Mouse (Mus musculus) hindbrain, embryonic 14.5 days (tissue): ENCODE data around the gene Il13. TPM values are rescaled to one million over a fixed set of nuclear protein-coding genes. Genes with fewer than 3 reads are reported as not detected.

Experiments used
- ATAC-seq: fragments of 200-750 bp; cut with Nextera tagmentation; 2 replicates; pipeline ENCODE4 v1.8.0; 2017; ENCODE audit warnings: moderate number of reproducible peaks, mild to moderate bottlenecking, moderate TSS enrichment, moderate library complexity; ENCODE audit not compliant: low FRiP score
- DNase-seq: peaks from one replicate; pipeline ENCODE4 v3.0.0-alpha.2; 2015; ENCODE audit warnings: low spot score
- H3K27ac ChIP-seq: fragments of 300-500 bp; sonication (generic); 2 replicates; pipeline ENCODE4 v1.5.1; 2014; ENCODE audit warnings: mild to moderate bottlenecking, moderate library complexity
- H3K27me3 ChIP-seq: fragments of 300-500 bp; sonication (generic); 2 replicates; pipeline ENCODE4 v1.6.1; 2014; ENCODE audit warnings: mild to moderate bottlenecking, low read length, mixed read lengths; ENCODE audit not compliant: control insufficient read depth, insufficient read depth
- H3K36me3 ChIP-seq: fragments of 300-500 bp; sonication (generic); replicated peaks from 2 replicates; pipeline ENCODE4 v1.6.1; 2014; ENCODE audit not compliant: control insufficient read depth, insufficient read depth
- H3K4me1 ChIP-seq: fragments of 300-500 bp; sonication (generic); replicated peaks from 2 replicates; pipeline ENCODE4 v1.6.1; 2014; ENCODE audit warnings: antibody characterized with exemption, low read length, mixed read lengths; ENCODE audit not compliant: control insufficient read depth, insufficient read depth
- H3K4me2 ChIP-seq: fragments of 300-500 bp; sonication (generic); replicated peaks from 2 replicates; pipeline ENCODE4 v1.6.1; 2014; ENCODE audit warnings: mild to moderate bottlenecking, moderate library complexity
- H3K4me3 ChIP-seq: fragments of 300-500 bp; sonication (generic); replicated peaks from 2 replicates; pipeline ENCODE4 v1.5.1; 2014; ENCODE audit warnings: mild to moderate bottlenecking, low read length
- H3K9ac ChIP-seq: fragments of 300-500 bp; sonication (generic); 2 replicates; pipeline ENCODE4 v1.6.1; 2014
- H3K9me3 ChIP-seq: fragments of 300-500 bp; sonication (generic); 2 replicates; pipeline ENCODE4 v1.6.1; 2016; ENCODE audit warnings: low read length; ENCODE audit not compliant: control insufficient read depth
- WGBS: fragments of 180-500 bp; shearing (Covaris S2); extraction: QIAGEN DNeasy Blood & Tissue Kit; methylation state at CpG from one replicate; pipeline ENCODE4 v1.1.7; 2014; 5-methylcytosine and 5-hydroxymethylcytosine counted together
- polyA plus RNA-seq: library from polyadenylated mRNA; unstranded; fragments of >200 nt; fragmentation: Nextera tagmentation; extraction: Ambion mirVana; gene quantifications from 2 replicates; pipeline ENCODE4 v1.2.1, GENCODE M21; 2014

The Il13 gene
- polyA plus RNA-seq, 1 experiment from 2014 or later: not detected

GRCm38 (mm10) chr11:53621582-53622439 lies 12.7 kb downstream of the Il13 start:
- WGBS: 89% methylated on average over 11 of the region's 11 CpGs
- no peak overlapping the region for H3K4me3 ChIP-seq
- no peaks in the 10 kb centered on the region for H3K36me3 ChIP-seq
- no peaks in the 10 kb centered on the region for H3K9me3 ChIP-seq
- no peak for DNase-seq
- H3K27me3 ChIP-seq: no peaks in the 10 kb centered on the region
- H3K9ac ChIP-seq: no peak overlapping the region
- H3K27ac ChIP-seq: no peak overlapping the region
- no peak for ATAC-seq
- no peak overlapping the region for H3K4me2 ChIP-seq
- no peaks in the 10 kb centered on the region for H3K4me1 ChIP-seq

- Histone ChIP-seq H3K27me3 (no peaks in the 10 kb centered on the region), H3K4me1 (no peaks in the 10 kb centered on the region), H3K4me2 (no peak overlapping the region), H3K36me3 (no peaks in the 10 kb centered on the region), H3K4me3 (no peak overlapping the region), H3K9ac (no peak overlapping the region), H3K27ac (no peak overlapping the region), H3K9me3 (no peaks in the 10 kb centered on the region)
- DNase-seq (no peak), ATAC-seq (no peak)
- 92% methylated on average over 4 of the region's 4 CpGs for WGBS
Measured at GRCm38 (mm10) chr11:53620094-53620493, 14.4 kb downstream of the Il13 start.

GRCm38 (mm10) chr11:53619428-53619827 lies 15.1 kb downstream of the Il13 start:
- Histone ChIP-seq H3K27ac (no peak overlapping the region), H3K9ac (no peak overlapping the region), H3K4me1 (no peaks in the 10 kb centered on the region), H3K27me3 (no peaks in the 10 kb centered on the region), H3K9me3 (no peaks in the 10 kb centered on the region), H3K36me3 (no peaks in the 10 kb centered on the region), H3K4me3 (no peak overlapping the region), H3K4me2 (no peak overlapping the region)
- ATAC-seq: no peak
- no peak for DNase-seq
- WGBS: 70% methylated on average over 6 of the region's 6 CpGs

- Histone ChIP-seq H3K27ac (no peak within 1 kb of the TSS), H3K4me2 (no peak within 1 kb of the TSS), H3K4me3 (no peak within 1 kb of the TSS), H3K27me3 (no peaks in the 10 kb centered on the region), H3K9me3 (no peaks in the 10 kb centered on the region), H3K9ac (no peak within 1 kb of the TSS), H3K36me3 (no peaks in the 10 kb centered on the region), H3K4me1 (no peaks in the 10 kb centered on the region)
- ATAC-seq (no peak), DNase-seq (no peak)
- WGBS: 88% methylated on average over 7 of the region's 7 CpGs
Measured at GRCm38 (mm10) chr11:53618619-53619198, 15.8 kb downstream of the Il13 start, which contains the start of gene Il4. TSS of gene Il4 (minus strand) at chr11:53618669.

GRCm38 (mm10) chr11:53617562-53618109 lies 16.9 kb downstream of the Il13 start:
- DNase-seq: no peak
- no peaks in the 10 kb centered on the region for H3K4me1 ChIP-seq
- no peaks in the 10 kb centered on the region for H3K27me3 ChIP-seq
- no peak overlapping the region for H3K27ac ChIP-seq
- H3K4me2 ChIP-seq: no peak overlapping the region
- no peaks in the 10 kb centered on the region for H3K36me3 ChIP-seq
- no peaks in the 10 kb centered on the region for H3K9me3 ChIP-seq
- H3K9ac ChIP-seq: no peak overlapping the region
- no peak for ATAC-seq
- no peak overlapping the region for H3K4me3 ChIP-seq
- 68% methylated on average over 4 of the region's 4 CpGs for WGBS

- no peak overlapping the region for H3K4me3 ChIP-seq
- WGBS: 84% methylated on average over 8 of the region's 8 CpGs
Measured at GRCm38 (mm10) chr11:53616748-53617558, 17.5 kb downstream of the Il13 start.

GRCm38 (mm10) chr11:53615575-53615974 lies 18.9 kb downstream of the Il13 start:
- no peaks in the 10 kb centered on the region for H3K4me1 ChIP-seq
- 95% methylated on average over 8 of the region's 8 CpGs for WGBS
- H3K9me3 ChIP-seq: no peaks in the 10 kb centered on the region
- ATAC-seq (no peak), DNase-seq (no peak)
- no peak overlapping the region for H3K4me2 ChIP-seq
- H3K27me3 ChIP-seq: no peaks in the 10 kb centered on the region
- no peak overlapping the region for H3K27ac ChIP-seq
- no peaks in the 10 kb centered on the region for H3K36me3 ChIP-seq
- H3K4me3 ChIP-seq: no peak overlapping the region
- H3K9ac ChIP-seq: no peak overlapping the region

More at GRCm38 (mm10) chr11:53616748-53617558, 17.5 kb downstream of the Il13 start:
- Histone ChIP-seq H3K27ac (no peak overlapping the region), H3K27me3 (no peaks in the 10 kb centered on the region), H3K36me3 (no peaks in the 10 kb centered on the region), H3K9ac (no peak overlapping the region), H3K4me1 (no peaks in the 10 kb centered on the region), H3K9me3 (no peaks in the 10 kb centered on the region), H3K4me2 (no peak overlapping the region)
- DNase-seq (no peak), ATAC-seq (no peak)

GRCm38 (mm10) chr11:53615172-53615571 lies 19.3 kb downstream of the Il13 start:
- H3K4me1 ChIP-seq: no peaks in the 10 kb centered on the region
- 70% methylated on average over 6 of the region's 6 CpGs for WGBS
- H3K9ac ChIP-seq: no peak overlapping the region
- no peak overlapping the region for H3K4me2 ChIP-seq
- DNase-seq (no peak), ATAC-seq (no peak)
- no peak overlapping the region for H3K27ac ChIP-seq
- H3K36me3 ChIP-seq: no peaks in the 10 kb centered on the region
- H3K27me3 ChIP-seq: no peaks in the 10 kb centered on the region
- H3K9me3 ChIP-seq: no peaks in the 10 kb centered on the region
- H3K4me3 ChIP-seq: no peak overlapping the region

- no peaks in the 10 kb centered on the region for H3K4me1 ChIP-seq
- H3K9me3 ChIP-seq: no peaks in the 10 kb centered on the region
- no peaks in the 10 kb centered on the region for H3K27me3 ChIP-seq
- no peak overlapping the region for H3K9ac ChIP-seq
- ATAC-seq: no peak
- H3K36me3 ChIP-seq: no peaks in the 10 kb centered on the region
- no peak overlapping the region for H3K4me2 ChIP-seq
- no peak for DNase-seq
- H3K27ac ChIP-seq: no peak overlapping the region
- 87% methylated on average over 3 of the region's 3 CpGs for WGBS
- H3K4me3 ChIP-seq: no peak overlapping the region
Measured at GRCm38 (mm10) chr11:53609672-53610071, 24.8 kb downstream of the Il13 start.
